Mouse (Mus musculus) erythroblast, embryonic 14.5 days (primary cell): ENCODE measurements at regions not wholly inside any gene's neighbourhood (a gene's known extent, or its start where the extent isn't known, plus 50 kb on each side); places are given as distances from the start of the nearest gene placed in this dataset.

Experiments used
- GATA1 ChIP-seq: IDR thresholded peaks from 2 replicates; pipeline ENCODE4 v1.6.1; 2012; ENCODE audit warnings: low read length, inconsistent platforms, mixed read lengths
- TAL1 ChIP-seq: IDR thresholded peaks from 3 replicates; pipeline ENCODE4 v1.6.1; 2012; ENCODE audit warnings: low read length, inconsistent platforms, mixed read lengths

DNA sequence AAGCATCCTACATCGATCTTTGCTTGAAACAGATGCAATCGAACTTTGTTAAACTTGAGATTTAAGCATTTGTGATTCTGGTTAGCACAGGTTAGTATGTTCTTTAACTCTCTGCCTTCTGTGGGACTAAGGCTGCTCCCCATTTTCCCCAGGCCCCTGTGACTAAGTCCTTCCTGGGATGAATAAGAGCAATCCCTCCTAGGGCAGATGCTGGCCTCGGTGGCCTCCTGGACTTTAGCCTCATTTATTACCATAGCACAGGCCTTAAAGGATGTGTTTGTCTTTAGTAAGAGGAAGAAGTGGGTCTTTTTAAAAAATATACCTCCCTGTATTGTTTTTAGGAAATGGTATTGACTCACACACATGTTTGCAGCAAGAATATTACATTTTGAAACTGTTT lies 599.9 kb downstream of the Dok5 start:
- TF ChIP-seq TAL1 (no peak), GATA1 (no peak)
